Mouse (Mus musculus): ENCODE data around the gene Pnlip.

The Pnlip gene

GRCm38 (mm10) chr19:58652198-58652597 is at the start of gene Pnlip:
TSS of gene Pnlip (plus strand) at chr19:58652498.
- CTCF ChIA-PET, result interaction anchor here in 1 of 4 experiments (0.7 kb wide), 1 partner anchor 1352 kb away, joined by 3 read pairs; no protein-coding TSS in a partner anchor
- POLR2A ChIA-PET, result no interaction called here

- ChIA-PET CTCF (no interaction called here), POLR2A (interaction anchor here in 1 of 4 experiments (0.9 kb wide), 1 partner anchor 10 kb away, joined by 3 read pairs; no protein-coding TSS in a partner anchor)
Measured at GRCm38 (mm10) chr19:58609716-58610115, 42.6 kb upstream of the Pnlip start.

- ChIA-PET CTCF (no interaction called here), POLR2A (no interaction called here)
Measured at GRCm38 (mm10) chr19:58612745-58613144, 39.6 kb upstream of the Pnlip start.

DNA sequence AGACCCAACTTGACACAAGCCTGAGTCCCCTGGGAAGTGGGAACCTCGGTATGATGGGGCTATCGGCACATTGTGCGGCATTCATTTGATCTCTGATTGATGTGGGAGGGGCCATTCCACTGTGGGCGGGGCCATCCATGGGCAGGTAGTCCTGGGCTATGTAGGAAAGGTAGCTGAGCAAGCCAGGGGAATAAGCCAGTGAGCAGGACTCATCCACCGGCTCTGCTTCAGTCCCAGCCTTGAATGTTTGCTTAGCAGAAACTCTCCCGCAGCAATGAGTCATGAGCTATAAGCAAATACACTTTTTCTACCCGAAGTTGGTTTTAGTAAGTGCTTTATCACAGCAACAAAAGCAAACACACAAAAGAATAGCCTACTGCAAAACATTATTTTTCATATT is 35.7 kb upstream of the Pnlip start:
- POLR2A ChIA-PET, result interaction anchor here in 1 of 4 experiments (0.7 to 1.2 kb wide), 2 partner anchors 89 to 1887 kb away, joined by 3 read pairs; no protein-coding TSS in a partner anchor
- CTCF ChIA-PET, result no interaction called here

- ChIA-PET POLR2A (no interaction called here), CTCF (no interaction called here)
Measured at GRCm38 (mm10) chr19:58620661-58621060, 31.6 kb upstream of the Pnlip start.

GRCm38 (mm10) chr19:58621646-58622045 is 30.7 kb upstream of the Pnlip start:
- ChIA-PET CTCF (interaction anchor here in 1 of 4 experiments (0.6 kb wide), 2 partner anchors 359 to 1625 kb away, joined by 4 to 6 read pairs; no protein-coding TSS in a partner anchor), POLR2A (interaction anchor here in 1 of 4 experiments (0.6 to 0.7 kb wide), 2 partner anchors 358 to 816 kb away, joined by 4 to 5 read pairs; no protein-coding TSS in a partner anchor)

GRCm38 (mm10) chr19:58624799-58625198 is 27.5 kb upstream of the Pnlip start:
- POLR2A ChIA-PET, result no interaction called here

GRCm38 (mm10) chr19:58625254-58625947 is 26.9 kb upstream of the Pnlip start:
- CTCF ChIA-PET, result no interaction called here
- POLR2A ChIA-PET, result no interaction called here

More at GRCm38 (mm10) chr19:58624799-58625198, 27.5 kb upstream of the Pnlip start:
- CTCF ChIA-PET, result no interaction called here

GRCm38 (mm10) chr19:58627406-58628337 is 24.6 kb upstream of the Pnlip start:
- ChIA-PET POLR2A (no interaction called here), CTCF (no interaction called here)

DNA sequence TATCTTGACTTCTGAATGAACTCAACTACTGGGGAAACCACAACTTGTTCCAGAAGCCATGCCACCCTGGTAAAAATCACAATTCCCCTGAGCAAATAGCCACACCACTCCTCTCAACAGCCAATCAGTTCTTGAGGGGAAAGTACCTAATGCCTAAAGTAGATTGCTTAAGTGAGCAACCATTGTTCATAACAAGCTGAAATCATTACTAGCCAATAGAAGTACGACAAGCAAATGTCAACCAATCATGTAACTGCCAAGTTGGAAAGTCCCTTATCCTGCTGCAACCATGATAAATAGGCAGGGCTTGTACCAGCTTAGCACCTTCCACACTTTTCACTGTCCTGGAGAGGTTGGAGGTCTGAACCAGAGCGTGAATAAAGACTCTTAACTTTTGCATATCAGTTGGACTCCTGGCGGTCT is 22.9 kb upstream of the Pnlip start:
- CTCF ChIA-PET, result interaction anchor here in 2 of 4 experiments (0.6 kb wide), 2 partner anchors 99 to 603 kb away, joined by 3 read pairs; no protein-coding TSS in a partner anchor

DNA sequence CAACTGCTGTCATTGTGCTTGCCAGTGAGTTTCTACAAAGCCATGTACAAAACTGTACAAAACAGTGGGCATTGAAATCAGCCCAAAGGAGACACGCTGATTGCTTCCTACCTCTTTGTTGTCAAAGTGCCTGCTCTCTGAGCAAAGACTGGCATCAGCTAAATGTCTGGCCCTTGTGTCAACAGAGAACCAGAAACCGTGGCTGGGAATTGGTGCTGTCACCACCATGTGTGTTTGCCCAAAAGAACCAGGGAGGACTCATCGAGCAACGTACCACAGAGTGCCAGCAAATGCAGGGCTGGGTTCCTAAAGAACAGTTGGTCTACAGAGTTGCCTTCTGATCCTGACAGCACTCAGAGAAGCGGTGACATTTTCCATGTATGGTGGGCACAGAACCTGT is 2.3 kb upstream of the Pnlip start:
- ChIA-PET CTCF (interaction anchor here in 1 of 4 experiments (0.6 kb wide), 1 partner anchor 91 kb away, joined by 3 read pairs; no protein-coding TSS in a partner anchor), POLR2A (no interaction called here)

More for the DNA sequence above, 22.9 kb upstream of the Pnlip start:
- POLR2A ChIA-PET, result interaction anchor here in 1 of 4 experiments (0.7 kb wide), 1 partner anchor 1807 kb away, joined by 3 read pairs; the partner anchor contains the start of gene Ccdc186

DNA sequence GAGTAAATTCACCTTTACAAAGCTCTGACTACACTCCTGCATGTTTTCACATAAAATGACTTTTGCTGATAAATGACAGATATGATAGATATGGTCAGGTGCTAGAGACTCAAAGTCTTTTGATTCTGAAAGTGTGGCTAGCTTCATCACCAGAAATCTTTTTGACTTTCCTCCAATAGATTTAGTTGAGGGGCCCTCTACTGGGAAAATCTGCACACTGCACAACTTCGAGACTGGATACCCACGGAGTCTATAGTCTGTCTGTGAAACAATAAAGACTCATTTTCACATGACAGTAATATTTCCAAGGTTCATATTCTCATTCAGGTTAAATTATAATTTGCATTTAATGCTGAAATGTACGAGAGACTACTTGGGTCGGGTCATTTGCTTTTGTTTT is 9.8 kb downstream of the Pnlip start:
- POLR2A ChIA-PET, result interaction anchor here in 1 of 4 experiments (0.6 kb wide), 1 partner anchor 218 kb away, joined by 7 read pairs; no protein-coding TSS in a partner anchor
- CTCF ChIA-PET, result interaction anchor here in 1 of 4 experiments (0.6 kb wide), 2 partner anchors 610 to 846 kb away, joined by 4 to 5 read pairs; no protein-coding TSS in a partner anchor

GRCm38 (mm10) chr19:58663317-58663716 is 11.0 kb downstream of the Pnlip start:
- ChIA-PET CTCF (interaction anchor here in 1 of 4 experiments (0.6 kb wide), 1 partner anchor 224 kb away, joined by 4 read pairs; no protein-coding TSS in a partner anchor), POLR2A (no interaction called here)

DNA sequence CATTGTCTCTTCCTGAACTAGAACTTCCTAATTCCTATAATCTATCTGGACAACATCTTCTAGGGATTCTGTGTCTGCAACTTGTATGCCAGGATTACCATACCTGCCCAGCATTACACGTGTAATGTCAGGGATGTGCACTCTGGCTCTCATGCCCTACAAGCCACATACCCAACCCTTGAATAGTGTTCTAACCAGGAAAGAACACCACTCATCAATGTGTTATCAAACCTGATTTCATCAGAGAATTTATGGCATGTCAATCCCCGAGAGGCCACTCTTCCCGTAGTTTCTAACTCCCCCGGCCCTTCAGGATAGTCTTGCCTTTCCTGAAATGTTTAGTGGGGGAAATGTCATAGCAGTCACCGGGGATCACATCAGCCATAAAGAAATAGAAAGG is 12.6 kb downstream of the Pnlip start:
- CTCF ChIA-PET, result no interaction called here
- POLR2A ChIA-PET, result no interaction called here

GRCm38 (mm10) chr19:58674644-58675043 is 22.3 kb downstream of the Pnlip start:
- POLR2A ChIA-PET, result no interaction called here
- CTCF ChIA-PET, result no interaction called here

DNA sequence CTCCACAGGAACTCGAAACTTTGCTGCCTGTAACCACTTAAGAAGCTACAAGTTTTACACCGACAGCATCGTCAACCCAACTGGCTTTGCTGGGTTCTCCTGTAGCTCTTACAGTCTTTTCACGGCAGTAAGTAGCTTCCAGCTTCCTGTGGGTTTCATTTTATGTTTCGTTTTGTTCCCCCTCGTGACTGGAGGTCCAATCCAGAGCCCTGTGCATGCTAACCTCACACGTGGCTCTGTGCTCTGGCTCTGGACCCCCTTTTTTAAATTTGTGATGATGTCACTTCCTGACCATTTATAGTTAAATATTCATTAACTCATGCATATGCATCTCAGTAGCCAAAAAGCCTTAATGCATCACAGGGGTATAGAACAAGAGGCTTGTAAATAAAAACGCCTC is 24.8 kb downstream of the Pnlip start:
- POLR2A ChIA-PET, result no interaction called here
- CTCF ChIA-PET, result interaction anchor here in 1 of 4 experiments (0.7 kb wide), 1 partner anchor 86 kb away, joined by 3 read pairs; no protein-coding TSS in a partner anchor

DNA sequence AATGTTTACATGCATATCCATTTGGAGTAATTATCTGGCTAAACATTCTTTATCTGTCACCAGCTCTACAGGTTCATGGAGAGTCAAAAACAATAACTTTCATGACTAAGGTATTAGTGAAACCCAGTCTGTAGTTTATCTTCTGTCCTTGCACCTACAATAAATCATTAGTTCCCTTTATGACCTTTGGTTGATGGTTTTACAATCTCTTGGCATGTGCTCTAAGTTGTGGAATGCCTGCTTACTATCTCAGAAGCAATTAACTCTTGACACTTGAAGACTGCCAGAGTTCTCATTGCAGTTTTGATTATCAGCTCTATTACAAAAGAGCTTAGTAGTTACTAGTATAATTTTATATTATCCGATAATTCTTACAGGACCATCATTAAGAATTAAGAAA is 36.6 kb downstream of the Pnlip start:
- ChIA-PET POLR2A (no interaction called here), CTCF (no interaction called here)

- ChIA-PET CTCF (no interaction called here), POLR2A (no interaction called here)
Measured at GRCm38 (mm10) chr19:58695314-58695713, 43.0 kb downstream of the Pnlip start.

DNA sequence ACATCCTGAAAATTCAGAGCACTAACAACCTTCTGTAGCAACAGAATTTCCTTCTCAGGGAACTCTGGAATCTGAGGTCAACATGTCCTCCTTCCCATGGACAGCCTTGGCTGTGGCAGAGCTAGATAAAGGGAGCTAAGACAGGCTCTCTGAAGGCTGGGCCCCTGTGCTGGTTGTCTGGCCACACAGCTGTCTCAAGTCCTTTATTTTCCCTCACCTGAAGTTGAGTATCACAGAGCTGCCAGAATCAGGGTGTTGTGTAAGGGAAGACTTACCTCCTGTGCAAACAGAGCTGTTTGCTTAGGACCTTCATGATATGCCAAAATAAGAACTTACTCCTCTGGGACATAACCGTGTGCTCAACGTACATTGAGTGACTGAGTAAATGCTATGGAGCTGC is 43.9 kb downstream of the Pnlip start:
- POLR2A ChIA-PET, result no interaction called here
- CTCF ChIA-PET, result no interaction called here

DNA sequence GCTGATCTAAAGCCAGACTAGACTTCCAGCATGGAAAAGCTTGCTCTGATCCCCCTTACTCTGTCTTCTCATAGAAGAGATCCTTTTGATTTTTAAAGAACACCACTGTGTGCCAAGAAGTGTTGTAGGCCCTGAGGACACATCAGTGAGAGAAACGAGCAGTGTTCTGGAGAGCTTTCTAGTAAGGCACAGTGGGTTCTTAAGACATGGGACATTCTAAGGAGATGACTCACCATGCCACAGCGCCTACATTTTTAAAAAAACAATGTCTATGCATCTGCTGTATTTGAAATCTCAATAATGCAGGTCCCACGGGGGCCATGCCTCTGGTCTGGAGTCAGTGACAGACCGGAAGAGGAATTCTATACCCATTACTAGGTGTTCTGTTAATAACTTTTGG is 52.3 kb downstream of the Pnlip start:
- ChIA-PET CTCF (no interaction called here), POLR2A (interaction anchor here in 1 of 4 experiments (0.9 kb wide), 1 partner anchor 13 kb away, joined by 3 read pairs; no protein-coding TSS in a partner anchor)

All from embryonic stem cell, embryonic (primary cell).